Mouse (Mus musculus): Measurements from ENCODE around the gene Ncam1. TPM values are rescaled to one million over a fixed set of nuclear protein-coding genes. Genes with fewer than 3 reads are reported as not detected.

The Ncam1 gene
- total RNA-seq, 2 experiments from 2014 or later: 2.4 to 8.0 TPM

- ATAC-seq (replicated peaks; ENCODE audit: low FRiP score, poor library complexity, severe bottlenecking): 0 out of 2 replicates have a peak, but pooled peaks have one; percentile 40
These were observed 312.8 kb downstream of the Ncam1 start, which contains the start of gene Ttc12 for GRCm38 (mm10) chr9:49485892-49486311. Gene Ttc12 (minus strand): TSS chr9:49486225.

- no peak for ATAC-seq (replicated peaks; ENCODE audit: low FRiP score, poor library complexity, severe bottlenecking)
These were observed 313.4 kb downstream of the Ncam1 start for GRCm38 (mm10) chr9:49485250-49485891.

- no peak for ATAC-seq (replicated peaks; ENCODE audit: low FRiP score, poor library complexity, severe bottlenecking)
These were observed 315.4 kb downstream of the Ncam1 start for GRCm38 (mm10) chr9:49483316-49483715.

GRCm38 (mm10) chr9:49472126-49472525 is 326.6 kb downstream of the Ncam1 start:
- ATAC-seq (replicated peaks; ENCODE audit: low FRiP score, poor library complexity, severe bottlenecking): no peak

GRCm38 (mm10) chr9:49470946-49471345 is 327.8 kb downstream of the Ncam1 start:
- ATAC-seq (replicated peaks; ENCODE audit: low FRiP score, poor library complexity, severe bottlenecking): no peak

- ATAC-seq (replicated peaks; ENCODE audit: low FRiP score, poor library complexity, severe bottlenecking): no peak
These were observed 328.7 kb downstream of the Ncam1 start for GRCm38 (mm10) chr9:49470006-49470405.

GRCm38 (mm10) chr9:49456136-49456535 is 342.6 kb downstream of the Ncam1 start:
- ATAC-seq (replicated peaks; ENCODE audit: low FRiP score, poor library complexity, severe bottlenecking): no peak

GRCm38 (mm10) chr9:49452396-49452795 is 346.3 kb downstream of the Ncam1 start:
- no peak for ATAC-seq (replicated peaks; ENCODE audit: low FRiP score, poor library complexity, severe bottlenecking)
